Mouse (Mus musculus) NIH3T3 (cell line): ENCODE data around the gene Dctn5.

Experiments used
- DNase-seq: peaks from one replicate; pipeline ENCODE4 v3.0.0-alpha.2; 2012; ENCODE audit warnings: low read depth

Dctn5 gene

DNA sequence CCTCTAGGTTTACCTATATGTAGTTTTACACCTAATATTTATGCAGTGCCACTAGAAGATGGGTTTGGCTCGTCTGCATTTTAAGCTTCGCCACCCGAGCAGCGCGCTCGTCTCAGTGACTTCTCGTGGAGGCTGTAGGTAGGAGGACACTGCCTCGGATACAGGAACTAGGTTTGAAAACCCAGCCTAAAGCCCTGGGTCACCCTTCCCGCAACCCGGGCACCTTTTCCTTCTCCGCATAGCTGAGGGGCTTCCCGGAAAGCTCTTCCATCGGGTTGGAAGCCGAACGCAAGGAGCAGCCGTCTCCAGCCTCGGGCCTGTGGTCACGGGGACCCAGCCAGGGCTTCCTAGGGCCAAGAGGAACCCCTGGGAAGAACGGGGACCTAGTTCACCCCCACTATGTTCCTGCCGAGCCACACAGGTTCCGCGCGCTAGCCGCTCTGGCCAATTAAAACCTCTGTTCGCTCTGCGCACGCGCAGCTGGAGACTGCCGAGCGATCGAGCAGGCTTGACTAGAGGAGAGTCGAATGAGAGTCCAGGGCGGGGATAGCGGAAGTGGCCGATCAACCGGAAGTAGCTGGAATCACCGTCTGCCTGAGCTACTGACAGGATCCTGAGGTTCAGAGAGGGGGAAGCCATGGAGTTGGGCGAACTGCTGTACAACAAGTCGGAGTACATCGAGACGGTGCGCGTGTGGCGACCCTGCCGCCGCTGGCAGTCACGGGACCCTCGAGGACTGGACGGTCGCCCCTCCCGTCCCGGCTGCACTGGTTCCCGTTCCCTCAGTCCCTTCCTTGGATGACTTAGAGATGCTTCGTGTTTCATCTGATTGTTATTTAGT is at the start of gene Dctn5, which contains the start of gene Palb2:
TSS of gene Dctn5 (plus strand) at position 545 of the 841 bp plus-strand sequence.
TSS of gene Palb2 (minus strand) at position 489 of the 841 bp plus-strand sequence.
- peak; percentile 97 for DNase-seq

DNA sequence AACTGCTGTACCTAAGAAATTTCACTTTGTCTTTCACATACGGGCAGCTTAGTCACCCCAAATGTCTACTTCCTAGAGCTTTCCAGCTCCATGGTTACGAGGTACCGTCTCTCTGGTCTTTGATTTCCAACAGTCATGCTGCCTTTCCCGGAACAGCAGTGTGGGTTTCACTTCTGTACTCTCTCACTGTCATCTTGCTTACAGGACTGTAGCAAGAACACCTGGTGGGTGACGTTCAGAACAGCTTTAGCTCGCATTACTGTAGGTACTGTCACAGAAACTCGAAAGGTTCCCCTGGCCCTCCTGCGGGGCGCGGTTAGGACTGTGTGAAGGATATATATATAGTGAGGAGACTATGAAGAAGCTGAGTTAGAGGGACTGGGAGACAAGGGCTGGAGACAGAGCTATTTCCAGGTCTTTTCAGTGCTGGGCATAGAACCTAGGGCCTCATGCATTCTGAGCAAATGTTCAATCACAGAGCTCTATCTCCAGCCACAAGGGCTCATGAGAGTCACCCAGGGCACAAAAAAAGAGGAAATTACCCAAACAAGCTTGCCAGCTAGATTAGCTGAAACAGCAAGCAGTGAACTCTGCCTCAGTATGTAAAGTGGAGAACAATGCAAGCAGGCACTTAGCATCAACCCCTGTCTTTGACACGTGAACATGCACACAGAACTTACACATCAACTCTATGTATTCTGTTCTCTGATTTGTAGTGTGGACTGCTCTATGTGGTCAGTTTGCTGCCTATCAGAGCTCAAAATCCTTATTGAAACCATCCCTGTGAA is 45.5 kb upstream of the Dctn5 start:
- DNase-seq, result no peak

DNA sequence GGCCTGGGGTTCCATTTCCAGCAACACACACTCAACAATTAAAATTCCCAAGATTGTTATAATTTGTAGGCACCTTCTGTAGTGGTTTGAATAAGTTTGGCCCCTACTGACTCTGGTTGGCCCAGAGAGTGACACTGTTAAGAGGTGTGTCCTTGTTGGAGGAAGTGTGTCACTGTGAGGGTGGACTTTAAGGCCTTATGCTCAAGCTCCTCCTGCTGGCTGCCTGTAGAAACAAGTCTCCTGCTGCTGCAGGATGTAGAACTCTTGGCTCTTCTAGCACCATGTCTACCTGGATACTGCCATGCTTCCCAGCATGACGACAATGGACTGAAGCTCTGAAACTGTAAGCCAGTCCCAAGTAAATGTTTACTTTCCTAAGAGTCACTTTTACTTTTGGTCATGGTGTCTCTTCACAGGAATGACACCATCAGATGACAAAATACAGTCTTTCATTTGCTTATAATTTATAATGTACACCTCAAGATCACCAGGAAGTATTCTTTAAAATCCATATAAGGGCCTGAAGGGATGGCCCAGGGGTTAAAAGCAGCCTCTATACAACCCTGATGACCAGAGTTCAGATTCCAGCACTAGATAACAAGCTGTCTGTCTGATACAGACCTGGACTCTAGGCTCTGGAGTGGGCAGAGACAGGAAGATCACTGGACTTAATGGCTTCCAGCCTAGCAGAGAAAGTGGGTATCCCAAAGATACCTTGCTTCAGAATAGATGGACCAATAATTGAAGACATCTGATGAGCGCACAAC is 38.1 kb upstream of the Dctn5 start:
- no peak for DNase-seq

DNA sequence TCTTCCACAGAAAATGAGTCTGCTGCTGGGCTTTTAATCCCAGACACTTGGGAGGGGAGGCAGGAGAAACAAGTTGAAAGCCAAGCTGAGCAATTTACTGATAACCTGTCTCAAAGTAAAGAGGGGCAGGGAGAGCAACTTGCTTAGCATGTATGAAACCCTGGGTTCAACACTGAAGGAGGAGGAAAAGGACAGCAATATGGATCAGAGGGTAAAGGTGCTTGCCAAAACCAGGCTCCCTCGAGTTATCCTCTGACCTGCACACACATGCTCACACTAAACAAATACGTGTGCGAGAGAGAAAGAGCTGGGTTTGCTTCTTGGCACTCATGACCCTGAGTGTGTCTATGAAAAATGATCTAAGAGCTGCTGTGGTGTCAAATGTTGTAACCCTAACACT is 34.8 kb upstream of the Dctn5 start:
- DNase-seq, result no peak

DNA sequence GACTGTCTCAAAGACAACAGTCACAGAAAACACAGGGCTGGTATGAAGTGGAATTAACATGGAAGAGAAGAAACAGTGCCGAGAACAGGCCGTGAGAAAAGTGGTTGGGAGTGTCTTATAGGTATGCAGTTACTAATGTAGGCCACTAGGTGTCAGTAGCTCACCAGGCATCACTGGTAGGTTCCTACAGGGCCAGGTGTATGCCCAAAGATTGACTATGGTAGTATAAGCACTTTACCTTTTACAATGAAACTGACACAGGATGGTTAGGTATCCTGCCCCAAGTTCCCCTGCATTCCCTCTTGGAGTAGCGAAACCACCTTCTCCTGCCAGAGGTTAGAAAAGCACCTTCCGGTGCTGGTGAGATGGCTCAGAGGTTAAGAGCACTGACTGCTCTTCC is 33.6 kb upstream of the Dctn5 start:
- peak; percentile 71 for DNase-seq

DNA sequence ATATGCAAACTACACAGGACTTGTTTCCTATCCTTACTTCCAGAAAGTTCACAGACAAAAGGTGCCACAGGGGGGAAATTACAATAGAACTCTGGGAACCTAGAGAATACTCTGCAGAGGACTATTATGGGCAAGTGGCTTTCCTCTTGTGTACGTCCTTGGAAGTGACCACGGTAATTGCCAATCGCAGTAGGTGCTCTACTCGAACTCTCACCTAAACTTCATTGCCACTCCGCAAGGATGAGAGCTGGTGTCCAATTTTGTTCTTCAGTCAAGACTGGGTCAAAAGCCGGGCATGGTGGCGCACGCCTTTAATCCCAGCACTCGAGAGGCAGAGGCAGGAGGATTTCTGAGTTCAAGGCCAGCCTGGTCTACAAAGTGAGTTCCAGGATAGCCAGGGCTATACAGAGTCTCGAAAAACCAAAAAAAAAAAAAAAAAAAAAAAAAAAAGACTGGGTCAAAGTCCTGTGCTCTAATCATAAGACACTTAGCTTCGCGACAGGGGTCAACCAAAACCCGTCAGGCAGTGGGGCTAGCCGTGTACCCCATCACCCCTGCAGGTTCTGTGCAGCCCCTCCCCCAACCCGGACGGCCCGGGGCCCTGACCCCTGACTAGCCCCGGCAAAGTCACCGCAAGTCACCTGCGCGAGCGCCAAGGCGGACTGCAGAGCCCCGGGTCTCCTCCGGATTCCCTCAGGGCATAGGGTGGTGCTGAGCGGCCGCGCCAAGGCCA is 31.7 kb upstream of the Dctn5 start:
- DNase-seq, result peak; percentile 22

DNA sequence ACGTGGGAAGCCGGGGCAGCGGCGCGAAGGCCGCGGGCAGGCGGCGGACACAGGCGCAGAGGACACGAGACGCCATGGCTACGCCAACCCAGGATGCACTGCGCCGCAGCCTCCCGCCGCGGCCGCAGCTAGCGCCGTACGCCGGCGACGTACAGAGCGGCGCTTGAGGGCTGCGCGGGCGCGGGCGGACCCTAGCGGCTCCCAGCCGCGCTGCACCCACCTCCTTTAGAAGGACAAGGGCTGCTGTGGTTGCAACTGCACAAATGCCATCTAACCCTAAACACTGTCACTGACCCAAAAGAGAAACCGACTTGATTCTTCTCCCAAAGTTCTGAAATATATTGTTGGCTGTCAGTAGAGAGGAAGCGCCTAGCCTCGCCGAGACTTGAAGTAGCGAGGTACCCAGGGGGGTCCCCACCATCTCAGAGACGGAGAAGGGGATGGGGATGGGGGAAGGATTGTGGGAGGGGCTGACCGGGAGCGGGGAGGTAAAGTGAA is 31.0 kb upstream of the Dctn5 start, which contains the start of gene Ndufab1:
TSS of gene Ndufab1 (minus strand) at position 140 of the 498 bp plus-strand sequence.
- peak; percentile 94 for DNase-seq

DNA sequence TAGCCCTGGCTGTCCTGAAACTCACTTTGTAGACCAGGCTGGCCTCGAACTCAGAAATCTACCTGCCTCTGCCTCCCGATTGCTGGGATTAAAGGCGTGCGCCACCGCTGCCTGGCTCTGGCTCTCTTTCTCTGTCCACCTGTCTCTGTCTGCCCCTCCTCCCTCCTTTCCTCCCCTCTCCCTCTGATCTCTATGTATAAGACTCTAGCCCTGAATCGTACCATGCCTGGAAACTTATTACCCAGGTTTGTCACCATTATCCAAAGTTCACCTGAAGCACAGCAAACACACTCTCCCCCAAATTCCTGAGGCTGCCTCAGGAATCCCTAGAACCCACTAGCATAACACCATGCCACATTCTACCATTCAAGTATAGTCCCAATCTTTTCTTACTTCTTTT is 24.6 kb upstream of the Dctn5 start:
- no peak for DNase-seq

DNA sequence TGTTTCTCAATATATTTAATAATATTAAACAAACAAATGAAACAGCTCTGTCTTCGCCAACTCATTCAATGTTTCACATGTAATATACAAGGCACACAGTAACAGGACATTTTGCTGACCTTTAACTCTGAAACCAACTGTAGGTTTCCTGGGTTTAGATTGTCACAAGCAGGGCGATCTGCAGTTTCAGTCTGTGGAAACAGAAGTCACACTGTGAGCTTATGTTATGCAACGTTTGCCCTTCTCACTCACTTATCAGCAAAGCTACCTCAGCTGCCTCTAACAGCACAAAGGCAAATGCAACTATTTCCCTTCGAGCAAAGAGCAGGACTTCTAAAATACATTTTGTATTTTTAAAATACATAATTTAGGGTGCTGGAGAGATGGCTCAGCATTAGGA is 9.3 kb upstream of the Dctn5 start:
- DNase-seq, result no peak

DNA sequence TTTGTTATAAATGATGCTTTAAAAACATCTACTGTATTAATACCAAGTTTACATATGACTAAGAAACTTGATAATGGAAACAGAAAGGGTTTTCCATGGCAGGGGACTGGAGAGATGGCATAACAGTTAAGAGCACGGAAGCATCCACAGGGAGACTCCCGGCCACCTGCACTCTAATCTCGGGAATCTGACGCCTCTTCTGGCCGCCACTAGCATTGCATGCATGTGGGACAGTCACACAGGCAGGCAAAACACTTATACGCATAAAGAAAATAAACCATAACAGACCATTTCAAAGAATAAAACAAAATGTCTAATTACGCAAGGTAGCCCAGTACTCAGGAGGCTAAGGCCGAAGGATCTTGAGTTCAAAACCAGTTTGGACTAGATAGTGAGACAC is 7.2 kb upstream of the Dctn5 start:
- DNase-seq, result no peak

DNA sequence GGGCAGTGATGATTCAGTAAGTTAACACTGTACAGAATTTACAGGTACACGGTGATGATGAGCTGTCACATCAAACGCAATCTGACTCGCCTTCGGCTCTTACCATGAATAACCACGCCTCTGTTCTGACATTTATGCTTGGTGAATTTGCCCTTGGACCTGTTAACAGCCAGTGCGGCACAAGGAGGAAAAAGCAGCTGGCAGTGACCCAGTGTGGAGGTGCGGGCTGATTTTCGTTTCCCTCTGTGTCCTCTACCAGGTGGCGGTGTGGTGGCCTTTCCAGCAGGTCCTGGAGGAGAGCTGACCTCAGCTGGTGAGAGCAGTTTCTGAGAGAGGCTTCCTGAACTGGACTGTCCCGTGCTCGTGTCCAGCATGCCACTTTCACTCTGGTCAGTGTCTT is 5.9 kb upstream of the Dctn5 start:
- no peak for DNase-seq

DNA sequence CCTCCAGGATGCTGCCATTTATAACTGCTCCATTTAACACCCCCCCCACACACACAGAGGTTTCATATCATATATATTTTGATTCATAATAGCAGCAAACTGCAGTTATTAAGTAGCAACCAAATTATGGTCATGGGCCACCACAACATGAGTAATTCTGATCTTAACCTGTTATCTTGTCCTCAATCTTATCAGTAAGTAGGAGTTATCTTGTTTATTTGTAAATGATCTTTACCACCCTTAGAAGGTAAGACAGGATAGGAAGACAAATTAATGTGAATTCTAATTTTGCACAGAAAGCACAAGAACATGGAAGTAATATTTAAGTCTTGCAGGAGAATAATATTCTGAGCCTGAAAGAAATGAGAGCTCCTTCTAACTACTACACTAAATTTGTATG is 1.0 kb upstream of the Dctn5 start:
- no peak for DNase-seq

DNA sequence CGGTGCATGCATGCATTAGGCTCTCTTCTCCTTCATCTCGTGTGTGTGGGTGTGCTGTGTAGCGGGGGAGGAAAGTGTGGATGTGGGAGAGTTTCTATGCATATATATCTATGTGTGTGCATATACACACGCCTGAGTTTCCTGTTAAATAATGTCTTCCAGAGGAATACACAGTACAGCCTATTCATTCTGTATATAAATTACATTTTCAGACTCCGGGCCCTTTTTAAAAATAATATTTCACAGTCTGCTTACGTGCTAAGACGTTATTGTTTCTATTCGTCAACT is 441 bp downstream of the Dctn5 start:
- DNase-seq, result no peak

DNA sequence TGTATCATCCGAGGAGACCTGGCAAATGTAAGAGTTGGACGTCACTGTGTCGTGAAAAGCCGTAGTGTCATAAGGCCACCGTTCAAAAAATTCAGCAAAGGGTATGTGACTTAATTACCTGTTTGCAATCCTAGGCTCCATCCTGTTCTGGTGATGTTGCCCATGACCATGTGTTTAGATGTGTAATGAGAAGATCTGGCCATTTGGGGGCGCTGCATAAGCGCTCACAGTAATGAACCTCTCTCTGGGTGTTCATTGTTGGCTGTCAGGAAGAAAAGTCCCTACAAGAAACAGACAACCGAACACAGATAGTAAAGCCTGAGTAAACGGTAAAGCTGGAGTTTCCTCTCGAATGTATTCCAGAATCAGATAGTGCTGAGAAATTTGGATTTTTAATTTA is 2.2 kb downstream of the Dctn5 start:
- DNase-seq, result peak; percentile 54

DNA sequence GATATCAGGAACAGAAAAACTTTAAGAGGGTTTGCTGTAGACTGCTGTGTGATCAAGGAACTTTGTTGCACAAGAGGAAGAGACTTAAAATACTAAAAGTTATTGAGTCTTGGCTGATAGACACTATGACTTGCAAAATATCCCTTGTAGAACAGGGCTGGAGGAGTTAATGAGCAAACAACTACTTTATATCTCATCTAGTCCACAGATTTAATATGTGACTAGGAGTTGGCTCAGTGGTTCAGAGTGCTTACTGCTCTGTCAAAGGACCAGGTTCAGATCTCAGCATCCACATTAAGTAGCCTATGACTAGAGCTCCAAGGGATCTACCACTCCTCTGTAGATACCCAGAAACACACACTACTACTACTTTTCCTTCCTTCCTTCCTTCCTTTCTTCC is 4.2 kb downstream of the Dctn5 start:
- no peak for DNase-seq

DNA sequence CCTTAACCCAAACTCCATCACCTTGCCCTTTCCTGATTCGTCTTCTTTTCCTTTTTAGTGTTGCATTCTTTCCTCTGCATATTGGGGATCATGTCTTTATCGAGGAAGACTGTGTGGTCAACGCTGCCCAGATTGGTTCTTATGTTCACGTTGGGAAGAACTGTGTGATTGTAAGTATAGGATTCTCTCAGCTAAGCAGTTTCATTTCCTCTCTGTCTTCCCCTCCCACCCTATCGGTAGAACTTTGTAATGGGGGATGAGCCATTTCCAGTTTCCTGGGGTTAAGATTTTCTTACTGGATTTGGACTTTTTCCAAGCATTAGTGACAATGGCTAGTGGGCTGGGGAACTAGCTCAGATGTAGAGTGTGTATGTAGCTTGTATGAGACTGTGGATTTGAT is 5.3 kb downstream of the Dctn5 start:
- no peak for DNase-seq

DNA sequence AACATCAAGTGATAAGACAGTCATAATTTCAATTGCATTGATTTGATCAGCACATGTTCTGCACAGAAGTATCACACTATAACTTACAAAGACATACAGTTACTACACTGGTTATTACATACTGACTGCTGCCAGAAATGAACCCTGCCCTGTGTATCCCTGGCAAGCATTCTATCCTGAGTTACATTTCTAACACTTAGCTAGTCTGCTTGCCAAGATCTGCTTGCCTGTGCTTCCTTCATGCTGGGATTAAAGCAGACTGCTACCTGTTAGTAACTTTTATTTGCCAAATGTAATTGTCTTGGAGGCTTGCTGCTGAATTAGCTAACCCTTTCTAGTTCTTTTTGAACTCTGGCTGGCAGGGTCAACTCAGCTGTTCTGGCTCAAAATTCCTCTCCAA is 8.2 kb downstream of the Dctn5 start:
- DNase-seq, result no peak

DNA sequence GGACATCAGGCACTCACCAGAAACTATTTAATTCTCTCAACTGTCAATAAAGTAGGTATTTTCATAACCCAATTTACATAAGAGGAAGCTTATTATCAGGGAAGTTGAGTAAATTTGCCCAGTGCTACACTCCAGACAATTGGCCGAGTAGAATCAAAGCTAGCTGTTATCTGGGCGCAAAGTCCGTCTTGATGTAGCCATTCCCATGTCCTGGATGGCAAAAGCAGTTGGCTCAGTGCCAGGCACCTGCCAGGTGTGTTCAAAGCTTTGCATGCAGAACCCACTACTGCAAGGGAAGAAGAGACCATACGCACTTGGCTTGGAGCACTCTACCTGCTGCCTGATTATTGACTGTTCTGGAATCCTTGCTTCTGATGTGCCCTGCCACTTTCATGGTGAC is 19.6 kb downstream of the Dctn5 start:
- DNase-seq, result no peak

DNA sequence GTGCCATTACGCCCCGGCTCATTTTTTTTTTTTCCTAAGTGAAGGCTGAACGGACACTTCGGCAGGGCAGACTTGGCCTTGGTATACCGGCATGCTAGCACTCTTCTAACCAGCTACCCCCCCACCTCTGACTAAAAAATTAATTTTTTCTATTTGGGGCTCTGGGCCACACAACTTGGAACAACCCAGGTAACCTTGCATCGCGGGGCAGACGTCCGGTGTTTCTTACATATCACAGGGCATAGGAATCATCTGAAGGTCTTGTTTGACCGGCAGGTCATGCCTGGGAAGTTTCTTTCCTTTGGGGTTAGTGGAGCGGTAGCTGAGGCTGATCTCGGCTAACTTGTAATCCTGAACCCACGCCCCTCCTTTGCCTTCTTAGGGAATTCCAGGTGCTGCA is 25.6 kb downstream of the Dctn5 start:
- DNase-seq, result no peak

DNA sequence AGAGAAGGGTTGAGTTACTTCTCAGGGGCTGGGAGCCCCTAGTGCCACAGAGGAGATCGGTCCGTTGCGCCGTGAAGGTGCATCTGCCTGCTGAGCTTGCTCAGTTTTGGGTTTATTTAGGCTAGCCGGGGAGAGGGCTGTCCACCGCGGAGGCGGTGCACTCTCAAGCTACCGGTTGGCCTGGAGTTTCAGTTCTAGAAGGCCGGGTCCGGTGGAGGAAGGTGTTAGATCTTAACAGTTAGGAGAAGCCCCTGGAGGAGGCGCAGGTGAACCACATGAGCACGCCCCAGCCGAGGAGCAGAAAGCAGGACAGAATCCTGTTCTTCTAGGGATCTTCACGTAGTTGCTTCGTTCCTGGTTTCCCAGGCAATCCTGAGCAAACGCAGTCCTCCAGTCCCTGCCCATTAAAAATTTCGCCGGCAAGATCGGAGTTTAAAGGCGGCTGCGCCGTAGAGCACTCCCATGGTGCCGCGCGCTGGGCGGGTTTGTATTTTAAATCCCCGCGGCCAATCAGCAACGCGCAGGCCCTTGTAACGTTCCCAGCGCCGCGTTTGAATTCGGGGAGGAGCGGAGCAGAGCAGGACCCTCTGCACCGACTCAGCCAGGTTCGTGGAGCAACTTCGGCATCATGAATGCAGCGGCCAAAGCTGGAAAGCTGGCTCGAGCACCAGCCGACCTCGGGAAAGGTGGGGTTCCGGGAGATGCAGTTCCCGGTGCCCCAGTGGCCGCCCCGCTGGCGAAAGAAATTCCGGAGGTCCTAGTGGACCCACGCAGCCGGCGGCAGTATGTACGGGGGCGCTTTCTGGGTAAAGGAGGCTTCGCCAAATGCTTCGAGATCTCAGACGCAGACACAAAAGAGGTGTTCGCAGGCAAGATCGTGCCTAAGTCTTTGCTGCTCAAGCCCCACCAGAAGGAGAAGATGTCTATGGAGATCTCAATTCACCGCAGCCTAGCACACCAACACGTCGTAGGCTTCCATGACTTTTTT is 26.4 kb downstream of the Dctn5 start, which contains the start of gene Plk1:
TSS of gene Plk1 (plus strand) at position 525 of the 988 bp plus-strand sequence.
- peak; percentile 91 for DNase-seq
